Mouse (Mus musculus) kidney, adult 2 months (tissue): ENCODE measurements around the gene Mum1.

ENCODE experiments used
- CTCF ChIP-seq: fragments of 200-500 bp; conservative IDR thresholded peaks from 2 replicates; pipeline ENCODE4 v1.5.1; 2011; ENCODE audit warnings: low read depth, mild to moderate bottlenecking, control low read depth, low read length, moderate library complexity, mixed read lengths; ENCODE audit not compliant: insufficient read depth, insufficient read length
- POLR2A ChIP-seq: fragments of 200-500 bp; IDR thresholded peaks from one replicate; pipeline ENCODE4 v1.6.1; 2011; ENCODE audit warnings: low read depth, low read length, control low read depth

DNA sequence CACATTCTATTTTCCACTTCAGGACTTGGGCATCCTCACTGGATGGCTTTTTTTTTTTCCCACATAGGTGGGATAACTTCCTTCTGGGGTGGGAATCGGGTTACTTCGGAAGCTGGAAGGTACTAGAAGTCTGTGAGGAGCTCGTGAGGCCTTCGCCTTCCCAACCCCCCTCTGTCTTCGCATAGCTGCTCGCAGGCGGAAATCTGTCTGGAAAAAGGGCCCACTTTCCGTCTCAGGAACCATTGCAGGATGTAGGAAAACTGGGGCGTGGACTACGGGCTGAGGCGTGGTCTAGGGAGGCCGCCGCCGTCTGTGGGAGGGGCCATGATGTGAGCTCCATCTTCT lies 191 bp upstream of the Mum1 start:
- no peak for TF ChIP-seq CTCF
- TF ChIP-seq POLR2A, result no peak
